Mouse (Mus musculus) limb, embryonic 14.5 days (tissue): ENCODE results near the gene Snx20. TPM values are rescaled to one million over a fixed set of nuclear protein-coding genes. Genes with fewer than 3 reads are reported as not detected.

Source experiments
- ATAC-seq: fragments of 200-750 bp; cut with Nextera tagmentation; 2 replicates; pipeline ENCODE4 v1.8.0; 2017; ENCODE audit warnings: low read depth, moderate number of reproducible peaks, moderate TSS enrichment; ENCODE audit not compliant: low FRiP score
- DNase-seq: peaks from one replicate; pipeline ENCODE4 v3.0.0-alpha.2; 2015; ENCODE audit warnings: low spot score
- H3K27ac ChIP-seq: fragments of 300-500 bp; sonication (generic); replicated peaks from 2 replicates; pipeline ENCODE4 v1.5.1; 2014; ENCODE audit warnings: low read depth, mild to moderate bottlenecking, low read length, moderate library complexity, mixed read lengths
- H3K27me3 ChIP-seq: fragments of 300-500 bp; sonication (generic); 2 replicates; pipeline ENCODE4 v1.6.1; 2014; ENCODE audit warnings: low read length, mixed read lengths; ENCODE audit not compliant: control insufficient read depth, insufficient read depth
- H3K36me3 ChIP-seq: fragments of 300-500 bp; sonication (generic); 2 replicates; pipeline ENCODE4 v1.6.1; 2014; ENCODE audit warnings: mild to moderate bottlenecking, low read length, moderate library complexity, mixed read lengths; ENCODE audit not compliant: control insufficient read depth, insufficient read depth
- H3K4me1 ChIP-seq: fragments of 300-500 bp; sonication (generic); 2 replicates; pipeline ENCODE4 v1.6.1; 2014; ENCODE audit warnings: antibody characterized with exemption, low read length, mixed read lengths; ENCODE audit not compliant: control insufficient read depth, insufficient read depth
- H3K4me2 ChIP-seq: fragments of 300-500 bp; sonication (generic); replicated peaks from 2 replicates; pipeline ENCODE4 v1.6.1; 2014; ENCODE audit warnings: low read depth, mild to moderate bottlenecking, low read length, moderate library complexity; ENCODE audit not compliant: severe bottlenecking
- H3K4me3 ChIP-seq: fragments of 300-500 bp; sonication (generic); replicated peaks from 2 replicates; pipeline ENCODE4 v1.5.1; 2014; ENCODE audit warnings: low read length
- H3K9ac ChIP-seq: fragments of 300-500 bp; sonication (generic); 2 replicates; pipeline ENCODE4 v1.6.1; 2014; ENCODE audit warnings: mild to moderate bottlenecking, low read depth, low read length, moderate library complexity; ENCODE audit not compliant: severe bottlenecking
- H3K9me3 ChIP-seq: fragments of 300-500 bp; sonication (generic); 2 replicates; pipeline ENCODE4 v1.6.1; 2016; ENCODE audit warnings: low read length; ENCODE audit not compliant: control insufficient read depth
- POLR2A ChIP-seq: fragments of 200-500 bp; IDR thresholded peaks from 2 replicates; pipeline ENCODE4 v1.8.0; 2012; ENCODE audit warnings: inconsistent platforms, mild to moderate bottlenecking, moderate library complexity, borderline replicate concordance; ENCODE audit not compliant: insufficient read depth, insufficient read length; ENCODE audit errors: extremely low read depth
- WGBS: fragments of 180-500 bp; shearing (Covaris S2); extraction: QIAGEN DNeasy Blood & Tissue Kit; methylation state at CpG from one replicate; pipeline ENCODE4 v1.1.7; 2014; 5-methylcytosine and 5-hydroxymethylcytosine counted together
- polyA plus RNA-seq, 2 experiments: library from polyadenylated mRNA; depleted of rRNA in 1 of 2; stranded (reverse) in 1 of 2; unstranded in 1 of 2; fragments of >200 nt; fragmentation: Nextera tagmentation in 1 of 2; extraction: Ambion mirVana in 1 of 2; gene quantifications; 2 replicates each; pipeline versions ENCODE4 v1.2.1 to v1.2.3; 2012 to 2014

The Snx20 gene
- polyA plus RNA-seq (2012; rRNA removed) (1.5 and 1.9 TPM in 2 replicates), polyA plus RNA-seq (2014; fragmentation: Nextera tagmentation; extraction: Ambion mirVana) (2.4 TPM in 2 replicates)

DNA sequence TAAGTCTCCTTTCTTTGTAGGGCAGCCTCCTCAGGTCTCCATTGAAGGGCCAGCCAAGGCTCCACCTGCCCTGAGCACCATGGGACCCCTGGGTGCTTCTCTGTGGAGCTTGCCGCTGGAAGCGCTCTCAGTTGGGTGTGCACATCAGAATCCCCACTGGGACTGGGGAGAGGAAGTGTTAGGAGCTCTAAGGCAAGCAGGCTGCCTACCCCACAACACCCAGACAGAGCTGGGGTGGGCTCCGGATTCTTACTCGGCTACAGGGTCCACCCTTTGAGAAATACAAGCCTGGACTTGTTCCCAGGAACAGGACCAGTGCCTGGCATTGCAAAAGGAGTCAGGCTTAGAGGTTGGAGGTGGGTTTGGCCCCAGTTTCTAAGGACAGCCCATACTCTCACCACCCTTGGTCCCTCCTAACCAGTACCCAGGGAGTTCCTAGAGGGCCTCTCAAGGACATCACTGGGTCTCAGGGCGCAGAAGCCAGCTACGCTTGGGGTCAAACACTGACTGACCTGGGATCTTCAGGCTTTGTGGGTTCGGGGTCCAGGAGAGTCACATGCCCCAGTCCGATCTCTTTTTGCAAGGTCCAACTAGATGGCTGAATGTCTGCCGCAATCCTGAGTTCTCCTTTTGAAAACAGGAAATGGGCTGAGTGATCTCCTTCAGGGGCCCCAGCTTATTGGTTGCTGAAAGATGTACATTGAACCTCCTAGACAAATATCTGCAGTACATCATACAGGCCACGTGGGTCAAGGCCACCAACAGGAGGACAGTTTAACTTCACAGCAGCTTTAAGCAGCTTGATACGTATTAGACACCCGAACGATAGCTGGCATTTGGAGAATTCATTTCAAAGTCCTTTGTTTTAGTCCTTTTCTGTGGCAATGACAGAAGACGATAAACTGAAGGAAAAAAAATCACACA is at the start of gene Snx20:
Snx20 (minus strand) TSS at position 655 of the 924 bp plus-strand sequence.
- ATAC-seq: no peak
- Histone ChIP-seq H3K4me1 (no peaks in the 10 kb centered on the region), H3K4me3 (no peak within 1 kb of the TSS), H3K9ac (no peak within 1 kb of the TSS), H3K4me2 (no peak within 1 kb of the TSS; the same call in 1 of the 2 replicates), H3K36me3 (no peaks in the 10 kb centered on the region), H3K27me3 (no peaks in the 10 kb centered on the region), H3K27ac (no peak within 1 kb of the TSS), H3K9me3 (no peaks in the 10 kb centered on the region)
- no peak for TF ChIP-seq POLR2A
- WGBS: 79% methylated on average over 14 of the region's 14 CpGs
- DNase-seq: no peak

GRCm38 (mm10) chr8:88683656-88684289 is 47.8 kb upstream of the Snx20 start:
- Histone ChIP-seq H3K9ac (no peak overlapping the region), H3K27ac (no peak overlapping the region), H3K27me3 (no peaks in the 10 kb centered on the region), H3K4me1 (peaks cover 8% of the 10 kb centered on the region; the same call in 1 of the 2 replicates), H3K36me3 (no peaks in the 10 kb centered on the region), H3K4me3 (no peak overlapping the region), H3K4me2 (no peak overlapping the region), H3K9me3 (no peaks in the 10 kb centered on the region)
- ATAC-seq: no peak
- no peak for DNase-seq
- TF ChIP-seq POLR2A: no peak
- WGBS: 83% methylated on average over 7 of the region's 7 CpGs

DNA sequence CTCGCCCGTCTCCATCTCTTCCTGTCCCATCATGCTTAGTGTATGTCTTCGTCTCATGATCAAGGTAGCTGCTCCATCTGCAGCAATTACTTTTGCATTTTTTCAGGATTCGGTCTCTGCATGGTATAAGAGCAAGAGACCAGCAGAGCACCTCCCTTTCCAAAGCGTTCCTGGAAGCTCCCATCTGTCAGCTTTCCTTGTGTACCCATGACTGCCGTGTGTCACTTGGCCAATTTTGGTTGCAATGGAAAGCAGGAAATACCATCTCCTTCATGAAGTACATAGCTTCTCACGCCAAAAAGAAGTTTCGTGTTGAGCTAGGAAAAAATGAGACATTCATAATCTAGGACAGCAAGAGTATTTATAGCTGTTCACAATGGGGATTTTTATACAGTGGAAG is 45.1 kb upstream of the Snx20 start:
- Histone ChIP-seq H3K9me3 (no peaks in the 10 kb centered on the region), H3K4me3 (no peak overlapping the region), H3K4me1 (peaks cover 3% of the 10 kb centered on the region; the same call in 1 of the 2 replicates), H3K4me2 (no peak overlapping the region), H3K36me3 (no peaks in the 10 kb centered on the region), H3K27ac (no peak overlapping the region), H3K9ac (no peak overlapping the region), H3K27me3 (no peaks in the 10 kb centered on the region)
- ATAC-seq (no peak), DNase-seq (no peak)
- 82% methylated on average over 8 of the region's 8 CpGs for WGBS
- no peak for TF ChIP-seq POLR2A

DNA sequence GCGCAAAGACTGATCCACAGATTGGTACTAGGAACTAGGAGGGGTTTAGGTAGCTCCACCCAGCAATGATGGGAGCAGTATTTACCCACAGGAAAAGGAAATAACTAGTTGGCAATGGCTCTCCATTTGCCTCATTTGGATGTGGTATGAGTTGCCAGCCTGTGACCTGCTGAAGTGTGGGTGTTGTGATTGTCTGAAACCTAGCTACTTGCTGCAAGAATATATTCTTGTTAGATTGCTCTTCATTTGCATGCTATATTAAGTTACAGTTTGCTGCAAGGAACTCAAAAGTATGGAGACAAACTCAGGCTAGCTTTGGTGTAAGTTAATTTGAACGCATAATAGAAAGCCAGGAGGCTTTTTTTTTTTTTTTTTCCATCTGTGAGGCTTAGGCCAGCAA is 44.6 kb upstream of the Snx20 start:
- ATAC-seq: no peak
- WGBS: 94% methylated on average over 2 of the region's 2 CpGs
- TF ChIP-seq POLR2A: no peak

DNA sequence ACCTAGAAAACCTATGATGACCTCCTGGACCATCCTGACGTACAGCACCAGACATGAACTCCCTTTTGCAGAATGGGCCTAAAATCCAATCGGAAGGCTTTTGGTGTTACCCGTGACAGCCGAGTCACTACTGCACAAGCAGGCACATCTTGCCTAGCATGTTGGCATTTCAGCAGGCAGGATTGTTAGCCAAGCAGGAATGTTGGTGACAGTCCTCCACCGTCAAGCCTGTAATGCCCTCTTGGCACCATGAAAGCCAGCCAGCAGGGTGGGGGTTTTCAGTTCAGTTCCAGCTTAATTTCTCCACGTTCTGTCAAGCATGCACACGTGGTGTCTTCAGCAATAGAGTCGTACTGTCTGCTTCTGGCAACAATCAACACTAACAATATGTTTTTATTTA is 41.1 kb upstream of the Snx20 start:
- TF ChIP-seq POLR2A: no peak
- H3K27me3 ChIP-seq: no peaks in the 10 kb centered on the region
- H3K9ac ChIP-seq: no peak overlapping the region
- no peak for DNase-seq
- H3K4me3 ChIP-seq: no peak overlapping the region
- no peak overlapping the region for H3K4me2 ChIP-seq
- no peaks in the 10 kb centered on the region for H3K36me3 ChIP-seq
- ATAC-seq: no peak
- WGBS: 68% methylated on average over 8 of the region's 8 CpGs
- no peaks in the 10 kb centered on the region for H3K4me1 ChIP-seq
- no peak overlapping the region for H3K27ac ChIP-seq
- H3K9me3 ChIP-seq: no peaks in the 10 kb centered on the region

More for the DNA sequence above, 44.6 kb upstream of the Snx20 start:
- no peaks in the 10 kb centered on the region for H3K4me1 ChIP-seq
- no peak overlapping the region for H3K9ac ChIP-seq
- H3K27ac ChIP-seq: no peak overlapping the region
- no peak for DNase-seq
- no peaks in the 10 kb centered on the region for H3K9me3 ChIP-seq
- no peaks in the 10 kb centered on the region for H3K27me3 ChIP-seq
- H3K4me2 ChIP-seq: no peak overlapping the region
- no peak overlapping the region for H3K4me3 ChIP-seq
- no peaks in the 10 kb centered on the region for H3K36me3 ChIP-seq
